Mouse (Mus musculus): ENCODE results near the gene Tet3.

DNA sequence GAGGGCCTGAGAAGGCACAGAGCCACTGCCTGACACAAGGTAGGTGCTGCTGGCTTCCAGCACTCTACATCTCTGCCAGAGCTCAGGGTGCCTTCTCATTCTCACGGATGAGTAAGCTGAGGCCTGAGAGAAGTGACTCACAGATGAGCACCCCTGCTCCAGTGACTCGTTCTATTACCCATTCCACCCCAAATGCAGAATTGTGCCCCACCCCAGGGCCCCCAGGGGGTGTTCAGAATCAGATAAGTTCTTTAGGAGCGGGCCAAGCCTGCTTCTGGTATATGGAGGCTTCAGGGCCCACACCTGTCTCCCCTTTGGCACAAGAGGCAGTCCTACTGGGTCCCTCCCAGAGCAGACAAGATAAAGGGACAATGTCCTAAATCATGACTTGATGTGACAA, 16.2 kb downstream of the Tet3 start:
- no peak for TF ChIP-seq CTCF (IDR thresholded peaks at IDR 0.05; ENCODE audit: insufficient read depth, low read depth, low read length)
- no peak for TF ChIP-seq POLR2A (IDR thresholded peaks at IDR 0.05; ENCODE audit: insufficient read depth, low read depth, low read length)
